Mouse (Mus musculus) right cerebral cortex, postnatal 4 days (tissue): ENCODE measurements around the gene Gfod2.

ENCODE experiments used
- DNase-seq: peaks from one replicate; pipeline ENCODE4 v3.0.0-alpha.2; 2022

The Gfod2 gene

DNA sequence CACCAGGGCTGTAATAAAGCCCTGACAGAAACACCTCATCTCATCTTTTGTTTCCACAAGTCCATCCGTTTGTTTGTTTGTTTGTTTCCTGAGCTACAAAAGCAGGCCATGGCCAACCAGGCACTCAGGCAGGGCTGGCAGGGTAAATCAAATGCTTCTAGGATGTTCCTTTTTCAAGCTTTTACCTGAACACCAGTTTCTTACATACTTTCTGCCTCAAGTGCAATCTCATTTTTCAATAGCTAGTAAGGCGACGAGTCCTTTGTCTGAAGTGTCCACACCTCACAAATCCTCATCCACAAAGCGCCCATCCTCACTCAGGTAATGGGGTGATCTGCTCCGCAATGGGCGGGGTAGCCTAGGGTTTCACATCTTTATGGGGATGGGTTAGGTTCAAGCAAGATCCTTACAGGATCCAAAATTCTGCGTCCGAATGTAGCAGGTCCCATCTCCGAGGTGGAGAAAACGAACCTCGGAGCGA, 628 bp downstream of the Gfod2 start:
- DNase-seq = no peak

DNA sequence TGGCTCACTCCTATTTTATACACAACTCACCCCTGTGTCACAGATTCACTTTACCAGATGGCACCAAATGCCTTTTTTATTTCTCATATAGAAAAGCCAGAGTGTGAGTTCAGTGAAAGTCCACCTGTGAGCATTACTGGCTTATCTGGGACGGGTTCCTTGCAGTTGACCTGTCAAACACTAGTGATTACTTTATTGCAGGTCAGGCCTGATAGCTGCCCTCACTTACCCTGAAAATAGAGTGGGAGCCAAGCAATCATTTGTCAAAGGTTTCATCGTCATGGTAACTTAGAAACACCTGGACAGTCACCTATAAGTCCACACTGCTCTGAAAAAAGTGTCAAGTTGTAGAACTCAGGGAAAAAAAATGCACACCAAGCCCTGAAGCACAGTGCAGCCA, 3.8 kb downstream of the Gfod2 start:
- no peak for DNase-seq

DNA sequence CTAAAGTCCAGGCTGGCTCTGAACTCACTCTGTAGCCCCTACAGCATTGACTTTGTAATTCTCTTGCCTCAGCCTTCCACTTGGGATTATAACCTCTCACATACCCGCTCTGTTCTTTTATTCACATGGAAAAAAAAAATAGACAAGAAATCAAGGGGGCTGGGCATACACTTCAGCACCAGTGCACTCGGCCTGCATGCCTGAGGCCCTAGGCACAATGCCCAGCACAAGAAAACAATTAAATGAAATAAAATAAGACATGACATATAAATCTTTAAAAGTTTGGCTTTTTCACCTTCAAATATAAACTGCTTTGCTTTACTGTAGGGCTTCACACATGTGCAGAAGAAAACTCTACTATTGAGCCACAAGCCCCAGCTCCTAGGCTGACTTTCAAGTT, 4.5 kb downstream of the Gfod2 start:
- no peak for DNase-seq

DNA sequence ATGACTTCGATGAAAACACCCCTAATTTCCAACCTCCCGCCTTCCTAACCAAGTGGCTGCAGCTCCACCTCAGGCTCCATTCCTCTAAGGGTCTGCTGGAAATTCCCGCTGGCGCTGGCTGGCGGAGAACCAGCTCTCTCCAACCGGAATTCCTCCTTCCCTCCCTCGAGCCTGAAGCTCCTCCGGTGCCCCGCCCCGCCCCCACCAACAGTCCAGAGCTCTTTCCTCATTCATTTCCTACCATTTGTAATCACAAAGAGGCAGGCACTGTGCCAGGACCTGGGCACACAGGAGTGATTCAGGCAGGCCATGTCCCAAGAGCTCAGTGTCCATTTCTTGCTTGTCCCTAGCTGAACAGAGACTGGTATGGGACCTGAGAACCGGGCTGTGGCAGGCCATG, 7.9 kb downstream of the Gfod2 start:
- peak; percentile 76 for DNase-seq

DNA sequence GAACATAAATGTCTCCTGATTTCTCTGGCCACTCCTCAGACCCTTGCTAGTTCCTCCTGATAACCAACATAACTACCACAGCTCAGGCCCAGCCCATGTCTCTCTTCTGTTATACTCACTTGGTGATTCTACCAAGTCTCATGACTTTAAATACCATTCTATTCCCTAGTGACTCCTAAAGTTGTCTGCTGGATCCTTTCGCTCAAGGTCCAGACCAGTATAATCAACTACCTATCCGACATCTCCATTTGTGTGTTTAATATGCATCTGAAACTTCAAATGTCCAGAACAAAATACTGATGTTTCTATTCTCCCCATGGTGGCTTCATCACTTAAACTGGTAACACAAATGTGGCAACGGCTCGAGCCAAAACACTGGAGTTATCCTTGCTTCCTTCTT, 15.2 kb downstream of the Gfod2 start:
- no peak for DNase-seq

DNA sequence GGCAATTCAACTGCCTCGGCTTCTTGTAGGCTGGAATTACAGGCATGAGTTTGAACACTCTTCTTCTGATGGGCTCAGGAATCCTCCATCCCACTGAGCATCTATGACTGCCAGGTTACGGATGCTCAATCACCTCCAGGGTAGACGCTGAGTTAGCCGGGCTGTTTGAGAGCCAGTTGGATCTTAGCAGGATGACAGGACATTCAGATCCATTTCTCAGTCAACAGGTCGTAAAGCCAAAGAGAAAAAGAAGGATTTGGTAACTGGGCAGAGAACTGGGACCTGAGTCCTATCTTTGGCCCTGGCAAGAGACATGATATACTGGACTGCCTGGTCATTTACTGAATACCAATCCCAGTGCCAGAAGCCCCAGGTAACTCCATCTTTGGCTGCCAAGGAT, 19.2 kb downstream of the Gfod2 start:
- no peak for DNase-seq

DNA sequence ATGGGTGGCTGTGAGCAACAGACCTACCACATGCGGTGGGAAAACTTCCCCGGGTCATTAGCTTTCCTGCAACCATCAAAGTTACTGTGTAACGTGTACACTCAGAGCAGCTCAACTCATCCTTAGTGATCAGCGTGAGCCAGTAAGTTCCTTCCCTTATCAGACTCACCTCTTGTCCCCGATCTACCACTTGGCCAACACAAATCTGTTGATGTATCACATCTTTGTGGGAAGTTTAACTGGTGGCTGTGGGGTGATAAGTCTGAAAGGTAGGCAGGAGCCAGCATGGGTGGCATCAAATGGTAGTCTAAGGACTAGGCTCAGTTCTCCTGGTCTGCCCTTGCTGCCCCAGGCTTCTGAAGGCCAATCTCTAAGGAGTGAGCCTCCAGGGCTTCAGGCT, 26.3 kb downstream of the Gfod2 start:
- DNase-seq = no peak

DNA sequence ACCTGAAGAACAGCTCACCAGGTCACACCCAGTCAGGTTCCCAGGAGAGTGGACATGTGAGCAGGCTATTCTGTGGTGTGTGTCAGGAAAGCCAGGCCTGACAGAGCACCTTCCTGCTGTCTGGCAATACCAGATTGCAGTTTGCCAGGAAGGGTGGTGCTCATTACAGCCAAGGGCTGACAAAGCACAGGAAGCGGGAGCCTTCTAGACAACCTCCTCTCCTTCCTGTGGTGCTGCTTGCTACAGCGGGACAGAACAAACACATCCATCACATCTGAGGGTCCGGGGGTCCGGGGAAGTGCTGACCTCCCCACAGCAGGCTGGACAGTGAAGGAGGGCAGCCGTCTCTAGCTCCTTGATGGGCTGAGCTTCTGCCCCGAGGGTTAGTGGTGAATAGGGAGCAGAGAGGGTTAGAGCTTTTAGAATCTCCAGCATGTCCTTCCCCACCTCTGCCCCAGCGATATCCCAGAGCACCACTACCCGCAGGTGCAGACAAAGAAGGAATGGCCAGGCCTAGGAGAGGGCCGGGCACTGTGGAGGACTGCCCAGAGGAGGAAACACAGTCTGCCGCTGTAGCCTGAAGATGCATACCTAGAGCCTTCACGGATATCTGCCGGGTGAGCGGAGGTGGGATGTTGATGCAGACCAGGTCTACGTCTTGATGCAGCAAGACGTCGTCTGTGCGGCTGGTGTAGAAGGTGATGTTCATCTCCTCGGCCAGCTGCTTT, 30.9 kb downstream of the Gfod2 start:
- DNase-seq = no peak

DNA sequence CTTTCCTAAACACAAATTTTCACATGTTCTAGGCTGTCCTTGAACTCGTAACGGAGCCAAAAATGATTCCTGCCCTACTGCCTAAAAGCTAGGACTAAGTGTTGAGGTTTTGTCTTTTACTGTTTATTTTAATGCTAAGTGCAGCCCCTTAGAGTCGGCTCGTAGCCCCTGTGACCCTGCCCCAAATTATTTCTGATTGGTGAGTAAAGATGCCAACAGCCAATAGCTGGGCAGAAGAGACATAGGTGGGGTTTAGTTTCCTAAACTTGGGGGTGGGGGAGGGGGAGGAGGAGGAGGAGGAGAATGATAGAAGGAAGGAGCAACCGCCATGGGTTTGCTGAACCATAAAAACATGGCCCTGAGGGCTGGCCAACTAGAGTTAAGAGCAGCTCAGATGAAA, 32.7 kb downstream of the Gfod2 start:
- DNase-seq = no peak

DNA sequence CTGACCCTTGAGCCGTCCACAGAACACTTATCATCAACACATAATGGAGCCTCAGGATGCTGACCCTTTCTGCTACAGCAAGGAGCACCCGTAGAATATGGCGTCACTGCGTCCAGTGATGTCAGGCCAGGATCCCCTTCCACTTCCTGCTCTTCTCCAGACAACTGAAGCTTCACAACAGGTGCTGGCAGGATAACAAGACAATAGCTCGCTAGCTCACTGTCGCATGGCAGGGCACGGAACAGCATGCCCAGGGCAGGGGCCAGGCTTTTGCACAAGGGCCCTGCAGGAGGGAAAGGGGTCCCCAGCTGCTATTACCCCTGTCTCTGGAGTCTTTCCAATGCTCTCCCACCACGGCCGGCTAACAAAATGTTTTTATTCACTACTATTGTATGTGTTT, 35.6 kb downstream of the Gfod2 start:
- DNase-seq = no peak

DNA sequence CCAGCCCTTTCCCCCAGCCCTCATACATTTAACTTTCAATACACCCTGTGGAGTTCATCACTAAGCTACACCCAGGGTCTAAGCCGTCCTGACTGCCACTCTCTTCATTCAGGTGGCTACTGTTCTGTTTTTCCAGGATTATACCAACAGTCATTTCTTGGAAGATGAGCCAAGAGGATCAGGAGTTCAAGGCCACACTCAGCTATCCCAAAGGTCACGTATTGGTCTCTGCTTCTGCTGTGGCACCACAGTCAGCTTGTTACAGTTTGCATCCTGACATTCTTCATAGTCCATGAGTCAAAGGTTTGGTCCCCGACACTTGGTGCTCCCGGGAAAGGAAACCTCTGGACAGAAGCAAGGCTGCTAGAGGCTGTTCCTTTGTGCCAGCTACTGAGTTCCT, 38.8 kb downstream of the Gfod2 start:
- DNase-seq = no peak

DNA sequence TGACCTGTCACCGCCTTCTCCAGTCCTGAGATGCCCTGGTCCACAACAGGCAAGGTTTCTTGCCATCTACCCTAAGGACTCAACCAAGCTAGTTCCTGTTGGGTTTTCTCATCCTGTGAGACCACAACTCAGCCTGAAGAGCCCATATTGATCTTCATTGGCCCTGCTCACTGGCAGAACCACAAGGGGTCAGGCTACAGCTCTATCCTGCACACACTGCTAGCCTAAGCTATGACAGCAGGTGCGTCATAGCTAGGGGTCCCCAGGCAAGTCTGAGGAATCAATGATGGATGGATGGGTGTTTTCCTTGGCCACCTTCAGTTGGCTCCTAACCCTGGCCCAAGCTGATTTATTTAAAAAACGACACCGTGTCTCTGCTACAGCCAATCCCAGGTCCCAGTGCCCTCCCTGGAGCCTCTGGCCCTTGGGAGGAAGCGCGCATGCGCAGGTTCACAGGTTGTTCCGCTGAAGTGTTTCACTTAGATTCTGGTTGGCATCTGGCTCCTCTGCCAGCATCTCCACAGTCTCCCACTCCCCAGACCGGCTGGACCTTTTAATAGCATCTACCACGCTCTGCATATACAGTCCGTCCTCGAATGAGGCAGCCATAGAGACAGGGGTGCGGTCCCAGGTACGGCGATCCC, 42.0 kb downstream of the Gfod2 start:
- no peak for DNase-seq

DNA sequence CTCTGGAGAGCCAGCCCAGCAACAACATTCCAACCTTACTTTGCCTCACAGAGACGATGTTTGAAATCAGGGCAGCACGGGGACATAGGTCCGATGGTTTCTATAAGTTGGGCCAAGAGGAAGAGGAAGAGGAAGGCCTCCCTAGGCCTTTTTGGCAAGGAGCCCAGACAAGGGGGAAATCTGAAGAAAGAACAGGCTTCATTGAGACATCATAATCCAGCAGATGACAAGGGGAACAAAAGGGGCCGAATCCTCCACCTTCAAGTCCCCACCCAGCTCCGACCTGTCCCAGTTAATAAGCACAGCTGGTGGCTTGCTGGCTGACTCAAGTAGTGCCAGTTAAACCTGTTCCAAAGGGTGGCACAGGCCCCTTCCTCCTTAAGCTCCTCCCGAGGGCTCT, 43.4 kb downstream of the Gfod2 start:
- DNase-seq = no peak

DNA sequence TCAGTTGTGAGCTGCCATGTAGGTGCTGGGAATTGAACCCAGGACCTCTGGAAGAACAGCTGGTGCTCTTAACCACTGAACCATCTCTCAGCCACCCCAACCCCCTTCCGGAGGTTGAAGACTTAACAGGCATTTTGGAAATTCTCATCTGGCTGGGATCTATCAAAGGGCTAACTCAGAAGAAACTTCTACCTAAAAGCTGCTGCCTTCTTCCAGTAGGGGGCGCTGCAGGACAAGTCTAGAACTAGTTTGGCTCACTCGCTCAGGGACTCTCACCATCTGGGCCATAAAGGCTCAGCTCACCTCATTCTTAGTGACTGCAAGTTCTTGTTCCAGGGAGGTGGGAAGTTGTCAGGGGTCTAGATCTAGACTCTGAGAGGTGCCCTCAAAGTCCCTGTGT, 44.3 kb downstream of the Gfod2 start:
- peak; percentile 85 for DNase-seq

DNA sequence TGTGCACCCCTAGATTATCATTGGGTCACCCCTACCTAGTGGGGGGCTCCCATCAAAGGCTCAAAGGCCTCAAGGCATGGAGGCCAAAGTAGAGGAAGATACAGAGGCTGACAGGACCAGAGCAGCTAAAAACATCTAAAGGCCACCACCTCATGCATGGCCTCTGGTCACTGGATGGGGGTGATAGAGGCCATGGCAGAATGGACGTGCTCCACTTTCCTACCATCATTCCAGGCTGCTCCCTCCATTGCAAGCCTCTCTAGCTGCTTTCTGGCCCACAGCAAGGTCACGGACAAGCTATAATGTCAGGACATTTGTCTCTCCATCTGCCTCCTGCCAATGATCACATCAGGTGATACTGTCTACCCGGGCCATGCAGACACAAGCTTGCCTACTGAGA, 46.2 kb downstream of the Gfod2 start:
- no peak for DNase-seq

DNA sequence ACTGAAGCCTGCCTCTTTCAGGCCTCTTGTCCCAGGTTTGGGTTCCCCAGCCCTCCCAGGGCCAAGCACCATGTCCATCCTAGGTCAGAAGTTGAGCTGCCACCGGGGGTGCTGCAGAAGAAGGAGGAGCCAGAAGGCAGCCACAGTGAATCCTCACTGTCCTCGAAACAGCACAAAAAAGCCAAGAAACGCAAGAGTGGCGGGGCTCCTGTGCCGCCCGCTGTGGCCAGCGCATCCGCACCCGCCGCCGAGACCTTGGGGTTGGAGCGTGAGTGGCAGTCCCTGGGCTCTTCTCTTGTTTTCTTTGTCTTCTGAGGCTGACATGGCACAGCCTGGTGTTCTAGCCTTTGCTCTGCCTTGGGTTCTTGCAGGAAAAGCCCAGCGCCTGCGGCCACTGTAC, 49.1 kb downstream of the Gfod2 start:
- no peak for DNase-seq

DNA sequence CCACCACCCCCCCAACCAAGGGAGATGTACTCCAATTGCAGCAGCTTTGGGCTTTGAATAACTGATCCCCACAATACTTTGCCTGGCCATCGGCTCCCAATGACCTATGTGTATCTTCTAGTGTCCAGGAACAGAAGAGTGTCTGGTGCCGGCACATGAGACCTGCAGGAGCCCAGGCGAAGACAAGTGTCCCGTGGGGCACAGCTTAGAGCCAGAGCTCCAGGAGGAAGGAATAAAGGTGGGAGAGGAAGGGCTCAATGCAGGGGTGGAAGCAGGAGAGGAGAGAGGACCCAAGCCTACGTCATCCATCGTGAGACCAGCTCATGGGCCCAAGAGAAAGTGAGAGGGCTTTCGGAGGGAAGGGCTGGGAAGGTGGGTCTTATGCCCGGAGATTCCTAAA, 49.8 kb downstream of the Gfod2 start:
- no peak for DNase-seq

DNA sequence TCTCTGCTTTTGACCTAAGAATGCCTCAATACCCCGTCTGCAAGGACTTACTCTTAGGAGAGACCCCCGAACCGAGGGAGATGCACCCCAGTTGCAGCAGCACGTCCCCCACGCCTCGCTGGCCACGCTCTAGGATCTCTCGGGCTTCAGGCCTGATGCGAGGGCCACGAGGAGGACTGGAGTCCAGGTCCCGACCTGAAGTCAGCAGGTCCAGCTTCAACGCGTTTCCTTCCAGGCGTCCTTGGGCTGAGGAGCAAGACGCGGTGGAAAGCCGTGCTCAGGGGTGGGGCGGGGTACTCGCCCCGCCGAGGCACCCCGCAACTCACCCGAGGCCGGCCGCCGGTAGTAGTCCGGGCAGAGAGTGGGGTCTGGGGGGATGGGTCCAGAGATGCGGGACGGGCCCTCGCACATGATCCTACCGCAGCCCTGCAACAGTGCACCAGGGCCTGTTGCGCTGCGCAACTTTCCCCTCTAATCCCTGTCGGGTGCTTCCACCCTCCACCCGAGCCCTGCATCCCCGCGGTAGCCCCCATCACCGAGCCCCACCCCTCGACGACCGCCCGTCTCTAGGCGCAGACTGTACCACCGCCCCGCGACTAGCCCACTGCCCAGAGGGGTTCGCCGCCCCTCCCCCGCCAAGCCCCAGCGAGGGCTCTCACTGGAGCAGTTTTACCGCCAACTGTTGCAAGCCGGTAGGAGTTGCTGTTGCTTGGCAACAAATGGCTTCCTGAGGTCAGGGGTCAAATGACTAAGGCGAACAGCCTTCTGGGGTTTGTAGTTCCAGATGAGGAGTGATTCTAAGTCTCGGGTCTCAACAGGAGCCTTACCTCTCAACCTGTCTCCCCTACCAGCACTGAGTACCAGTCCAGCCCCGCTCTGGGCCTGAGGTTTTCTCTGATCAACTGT, 50.7 kb downstream of the Gfod2 start, which contains the start of the genes 4933405L10Rik and Enkd1:
Gene 4933405L10Rik (plus strand): TSS at position 158 of the 906 bp plus-strand sequence.
Gene Enkd1 (minus strand): TSS at position 713 of the 906 bp plus-strand sequence.
- peak; percentile 82 for DNase-seq

DNA sequence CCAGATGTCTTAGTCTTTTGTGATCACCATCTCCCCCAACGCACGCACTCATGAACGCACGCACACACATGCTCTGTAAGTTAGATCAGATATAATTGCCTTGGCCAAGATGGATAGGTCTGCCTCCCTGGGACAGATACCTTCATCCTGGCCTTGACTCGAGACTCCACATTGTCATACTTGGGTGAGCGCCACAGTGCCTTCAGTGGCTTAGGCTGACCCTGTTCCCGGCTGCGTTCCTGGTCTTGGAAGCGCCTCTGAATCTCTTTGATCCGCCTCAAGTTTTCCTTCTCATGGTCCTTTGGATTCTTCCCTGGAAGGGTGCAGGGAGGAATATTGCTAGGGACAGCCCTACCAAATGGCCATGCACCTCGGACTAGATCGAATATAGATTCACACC, 52.0 kb downstream of the Gfod2 start:
- no peak for DNase-seq

DNA sequence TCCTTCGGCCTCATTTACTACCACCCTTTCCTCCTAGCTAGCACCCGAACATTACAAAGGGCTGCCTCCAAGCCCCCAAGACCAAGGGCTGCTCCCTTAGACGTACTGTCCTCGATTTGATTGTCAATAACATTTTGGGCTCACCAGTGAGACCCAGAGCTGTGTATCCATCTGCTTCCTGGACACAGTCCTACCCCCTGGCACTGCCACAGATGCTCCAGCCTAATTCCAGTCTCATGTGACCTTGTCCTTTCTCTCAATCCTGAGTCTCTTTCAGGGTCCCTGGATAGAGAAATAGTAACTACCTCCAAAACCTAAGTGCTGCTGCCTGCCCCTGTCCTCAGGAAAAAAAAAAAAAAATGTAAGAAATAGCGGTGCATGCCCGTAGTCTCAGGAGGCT, 53.5 kb downstream of the Gfod2 start:
- DNase-seq = no peak

DNA sequence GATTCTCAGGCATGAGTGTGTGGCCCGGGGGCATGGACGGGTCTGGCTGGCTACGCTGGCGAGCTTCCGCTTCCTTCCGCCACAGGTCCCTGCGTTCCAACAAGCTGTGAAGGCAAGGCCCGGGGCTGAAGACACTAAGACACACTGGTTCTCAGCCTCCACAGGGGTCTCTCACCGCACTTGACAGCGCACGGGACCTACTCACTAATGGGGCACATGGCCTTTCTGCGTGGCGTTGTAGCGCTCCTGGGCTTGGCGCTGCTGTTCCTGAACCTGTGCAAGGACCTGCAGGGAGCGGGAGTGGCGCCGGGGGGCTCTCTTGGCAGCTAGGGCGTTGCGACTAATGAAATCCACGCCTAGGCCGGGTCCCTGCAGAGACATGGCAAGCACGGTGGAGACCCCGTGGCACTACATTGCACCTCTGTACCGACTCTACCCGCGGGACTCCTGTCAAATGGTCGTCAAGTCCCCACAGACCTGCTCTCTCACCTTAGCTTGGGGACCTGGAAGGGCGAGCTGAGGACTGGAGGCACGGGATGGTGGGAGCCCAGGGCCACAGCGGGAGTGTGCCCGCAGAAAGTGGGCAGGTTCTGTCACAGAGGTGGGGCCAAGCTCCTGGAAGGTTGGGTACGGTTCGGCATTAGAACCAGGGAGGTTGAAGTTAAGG, 54.2 kb downstream of the Gfod2 start:
- no peak for DNase-seq

DNA sequence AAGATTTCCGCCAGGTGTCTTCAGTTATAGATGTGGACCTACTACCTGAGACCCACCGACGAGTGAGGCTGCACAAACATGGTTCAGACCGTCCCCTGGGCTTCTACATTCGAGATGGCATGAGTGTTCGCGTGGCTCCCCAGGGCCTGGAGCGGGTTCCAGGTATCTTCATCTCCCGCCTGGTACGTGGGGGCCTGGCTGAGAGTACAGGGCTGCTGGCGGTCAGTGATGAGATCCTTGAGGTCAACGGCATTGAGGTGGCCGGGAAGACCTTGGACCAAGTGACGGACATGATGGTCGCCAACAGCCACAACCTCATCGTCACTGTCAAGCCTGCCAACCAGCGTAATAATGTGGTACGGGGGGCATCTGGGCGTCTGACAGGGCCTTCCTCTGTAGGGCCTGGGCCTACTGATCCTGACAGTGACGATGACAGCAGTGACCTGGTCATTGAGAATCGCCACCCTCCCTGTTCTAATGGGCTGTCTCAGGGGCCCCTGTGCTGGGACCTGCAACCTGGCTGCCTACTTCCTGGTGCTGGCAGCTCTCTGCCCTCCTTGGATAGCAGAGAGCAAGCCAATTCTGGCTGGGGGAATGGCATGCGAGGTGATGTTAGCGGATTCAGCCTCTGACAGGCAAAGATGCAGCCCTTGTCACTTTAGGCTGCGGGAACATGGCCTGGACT, 55.6 kb downstream of the Gfod2 start:
- DNase-seq = no peak
